15 mouse cellular contexts compared by ENCODE assay signal in genomic region chr2:168543026-168543425, GRCm38 (mm10).
"Had no signal": no experiment of that assay in that cellular context is flagged by ENCODE, and none has a peak within 500 bp of the region (broad histone marks: within the 10 kb centered on the region; RNA-seq: fewer than 3 reads in every experiment).

No protein-coding gene starts in this region.

- H3K4me3 ChIP-seq: lung, embryonic 15.5 days; midbrain, embryonic 13.5 days; midbrain, embryonic 15.5 days; neural tube, embryonic 12.5 days; stomach, embryonic 15.5 days had no signal

- H3K9ac ChIP-seq: lung, embryonic 15.5 days; midbrain, embryonic 13.5 days; midbrain, embryonic 15.5 days; neural tube, embryonic 12.5 days; stomach, embryonic 15.5 days had no signal

- DNase-seq: lung, adult 2 months; lung, postnatal 14 days; lung, postnatal 36 days; right cerebral cortex, postnatal 14 days; thymus, adult 2 months; thymus, postnatal 25 days; thymus, postnatal 4 days had no signal

- H3K27me3 ChIP-seq: lung, embryonic 15.5 days; midbrain, embryonic 13.5 days; midbrain, embryonic 15.5 days; neural tube, embryonic 12.5 days; stomach, embryonic 15.5 days had no signal

- H3K9me3 ChIP-seq: lung, embryonic 15.5 days; megakaryocyte, embryonic 14.5 days; midbrain, embryonic 13.5 days; midbrain, embryonic 15.5 days; neural tube, embryonic 12.5 days; stomach, embryonic 15.5 days had no signal

- H3K27ac ChIP-seq: lung, embryonic 15.5 days; midbrain, embryonic 13.5 days; midbrain, embryonic 15.5 days; neural tube, embryonic 12.5 days; stomach, embryonic 15.5 days; stomach, postnatal 0 days had no signal

- H3K4me1 ChIP-seq: midbrain, embryonic 15.5 days had no signal

- H3K36me3 ChIP-seq: lung, embryonic 15.5 days; midbrain, embryonic 13.5 days; midbrain, embryonic 15.5 days; neural tube, embryonic 12.5 days; stomach, embryonic 15.5 days had no signal

- H3K4me2 ChIP-seq: lung, embryonic 15.5 days; midbrain, embryonic 11.5 days; midbrain, embryonic 13.5 days; midbrain, embryonic 15.5 days; neural tube, embryonic 12.5 days; stomach, embryonic 15.5 days had no signal
